Mouse (Mus musculus): ENCODE measurements around the gene Rps15. TPM values are rescaled to one million over a fixed set of nuclear protein-coding genes. Genes with fewer than 3 reads are reported as not detected.

The Rps15 gene
- polyA plus RNA-seq, 1 experiment from 2014 or later: 708 TPM

GRCm38 (mm10) chr10:80336263-80336662, 44.0 kb downstream of the Rps15 start:
- ATAC-seq: no peak
- peaks cover 22% of the 10 kb centered on the region for H3K36me3 ChIP-seq (ENCODE audit: control insufficient read depth, insufficient read depth)
- no peak overlapping the region for H3K27ac ChIP-seq (ENCODE audit: low read depth, low read length)
- H3K4me3 ChIP-seq (ENCODE audit: low read depth, low read length): no peak overlapping the region
- H3K27me3 ChIP-seq (replicated peaks; ENCODE audit: control insufficient read depth, insufficient read depth, low read length): peaks cover 4% of the 10 kb centered on the region; the same call in 1 of the 2 replicates
- WGBS: 80% methylated on average over 12 of the region's 12 CpGs
- 0 out of 2 replicates have a peak, but pooled peaks cover 9% of the 10 kb centered on the region for H3K4me1 ChIP-seq (replicated peaks; ENCODE audit: control insufficient read depth, insufficient read depth, low read length)
- no peaks in the 10 kb centered on the region for H3K9me3 ChIP-seq (ENCODE audit: control insufficient read depth)
- no peak overlapping the region for H3K9ac ChIP-seq (ENCODE audit: low read depth, low read length)
- TF ChIP-seq CTCF (IDR thresholded peaks at IDR 0.05; ENCODE audit: low read depth): no peak
- no peak overlapping the region for H3K4me2 ChIP-seq (replicated peaks; ENCODE audit: low read depth)

GRCm38 (mm10) chr10:80339941-80340750, 47.9 kb downstream of the Rps15 start:
- 0 out of 2 replicates have a peak, but pooled peaks have one; percentile 15 for ATAC-seq
- peaks cover 19% of the 10 kb centered on the region for H3K27me3 ChIP-seq (replicated peaks; ENCODE audit: control insufficient read depth, insufficient read depth, low read length)

GRCm38 (mm10) chr10:80341026-80341425, 48.8 kb downstream of the Rps15 start:
- Histone ChIP-seq H3K9ac (ENCODE audit: low read depth, low read length) (no peak overlapping the region), H3K27ac (ENCODE audit: low read depth, low read length) (no peak overlapping the region), H3K36me3 (ENCODE audit: control insufficient read depth, insufficient read depth) (peaks cover 4% of the 10 kb centered on the region; the same call in 1 of the 2 replicates), H3K4me1 (replicated peaks; ENCODE audit: control insufficient read depth, insufficient read depth, low read length) (peaks cover 20% of the 10 kb centered on the region), H3K4me3 (ENCODE audit: low read depth, low read length) (no peak overlapping the region), H3K27me3 (replicated peaks; ENCODE audit: control insufficient read depth, insufficient read depth, low read length) (peaks cover 19% of the 10 kb centered on the region), H3K4me2 (replicated peaks; ENCODE audit: low read depth) (no peak overlapping the region; the same call in 1 of the 2 replicates), H3K9me3 (ENCODE audit: control insufficient read depth) (no peaks in the 10 kb centered on the region)
- TF ChIP-seq CTCF (IDR thresholded peaks at IDR 0.05; ENCODE audit: low read depth): no peak
- 53% methylated on average over 21 of the region's 21 CpGs for WGBS
- no peak for ATAC-seq

More at GRCm38 (mm10) chr10:80339941-80340750, 47.9 kb downstream of the Rps15 start:
- Histone ChIP-seq H3K36me3 (ENCODE audit: control insufficient read depth, insufficient read depth) (peaks cover 13% of the 10 kb centered on the region), H3K27ac (ENCODE audit: low read depth, low read length) (no peak overlapping the region), H3K9ac (ENCODE audit: low read depth, low read length) (no peak overlapping the region), H3K4me2 (replicated peaks; ENCODE audit: low read depth) (0 out of 2 replicates have a peak overlapping the region, but pooled peaks have one; percentile 6), H3K4me3 (ENCODE audit: low read depth, low read length) (no peak overlapping the region), H3K9me3 (ENCODE audit: control insufficient read depth) (no peaks in the 10 kb centered on the region), H3K4me1 (replicated peaks; ENCODE audit: control insufficient read depth, insufficient read depth, low read length) (peaks cover 20% of the 10 kb centered on the region)
- TF ChIP-seq CTCF (IDR thresholded peaks at IDR 0.05; ENCODE audit: low read depth): peak; percentile 95
- WGBS: 21% methylated on average over 19 of the region's 19 CpGs

- TF ChIP-seq CTCF (IDR thresholded peaks at IDR 0.05; ENCODE audit: low read depth): no peak
- Histone ChIP-seq H3K27ac (ENCODE audit: low read depth, low read length) (no peak overlapping the region), H3K4me1 (replicated peaks; ENCODE audit: control insufficient read depth, insufficient read depth, low read length) (peaks cover 20% of the 10 kb centered on the region), H3K4me2 (replicated peaks; ENCODE audit: low read depth) (peak overlapping the region; percentile 61), H3K4me3 (ENCODE audit: low read depth, low read length) (peak overlapping the region; percentile 27), H3K9ac (ENCODE audit: low read depth, low read length) (no peak overlapping the region), H3K36me3 (ENCODE audit: control insufficient read depth, insufficient read depth) (peaks cover 3% of the 10 kb centered on the region; the same call in 1 of the 2 replicates), H3K9me3 (ENCODE audit: control insufficient read depth) (no peaks in the 10 kb centered on the region), H3K27me3 (replicated peaks; ENCODE audit: control insufficient read depth, insufficient read depth, low read length) (peaks cover 19% of the 10 kb centered on the region)
- no peak for ATAC-seq
- WGBS: 10% methylated on average over 46 of the region's 47 CpGs
Measured at GRCm38 (mm10) chr10:80341491-80342304, 49.4 kb downstream of the Rps15 start.

GRCm38 (mm10) chr10:80342305-80342748, 50.1 kb downstream of the Rps15 start:
- ATAC-seq: no peak

More at GRCm38 (mm10) chr10:80342305-80342748, 50.1 kb downstream of the Rps15 start:
- Histone ChIP-seq H3K27ac (ENCODE audit: low read depth, low read length) (no peak overlapping the region), H3K36me3 (ENCODE audit: control insufficient read depth, insufficient read depth) (peaks cover 3% of the 10 kb centered on the region; the same call in 1 of the 2 replicates), H3K9ac (ENCODE audit: low read depth, low read length) (0 out of 2 replicates have a peak overlapping the region, but pooled peaks have one; percentile 23), H3K9me3 (ENCODE audit: control insufficient read depth) (no peaks in the 10 kb centered on the region), H3K27me3 (replicated peaks; ENCODE audit: control insufficient read depth, insufficient read depth, low read length) (peaks cover 19% of the 10 kb centered on the region), H3K4me2 (replicated peaks; ENCODE audit: low read depth) (peak overlapping the region; percentile 61), H3K4me1 (replicated peaks; ENCODE audit: control insufficient read depth, insufficient read depth, low read length) (peaks cover 20% of the 10 kb centered on the region), H3K4me3 (ENCODE audit: low read depth, low read length) (peak overlapping the region; percentile 27)
- WGBS: 4% methylated on average over 26 of the region's 26 CpGs
- TF ChIP-seq CTCF (IDR thresholded peaks at IDR 0.05; ENCODE audit: low read depth): no peak
